Mouse (Mus musculus): ENCODE measurements around the gene Tppp. TPM values are rescaled to one million over a fixed set of nuclear protein-coding genes. Genes with fewer than 3 reads are reported as not detected.
A peak's percentile ranks its signal among the peaks of the same experiment; 100 is the strongest.
"Not testable (repeated sequence)": the region's sequence is repeated elsewhere in the genome, so short reads cannot be mapped to it uniquely, and the experiment has no call there.

The Tppp gene
- polyA plus RNA-seq, 1 experiment from 2014 or later, result 3.2 TPM

DNA sequence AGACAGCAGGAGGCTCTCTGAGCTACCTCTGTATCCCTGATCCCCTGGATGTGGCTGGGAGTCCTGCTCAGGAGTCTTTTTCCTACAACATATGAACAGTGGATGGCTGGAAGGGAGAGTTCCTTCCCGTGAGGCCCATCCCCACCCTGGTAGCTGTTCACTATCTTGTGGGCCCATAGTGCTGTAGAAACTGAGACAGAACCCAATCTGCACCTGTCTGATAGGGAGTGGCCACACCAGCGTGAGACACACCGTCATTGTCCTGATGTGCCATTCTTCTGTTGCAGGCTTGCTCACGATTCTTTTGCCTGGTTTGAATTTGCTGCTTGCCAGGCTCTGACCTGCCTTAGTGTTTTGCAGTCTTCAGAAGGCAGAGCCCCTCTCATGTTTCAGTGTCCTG is 8.2 kb downstream of the Tppp start:
- Histone ChIP-seq H3K4me2 (replicated peaks; ENCODE audit: low read depth) (no peak overlapping the region), H3K9ac (ENCODE audit: low read depth, low read length) (no peak overlapping the region), H3K4me1 (replicated peaks; ENCODE audit: control insufficient read depth, insufficient read depth, low read length) (no peaks in the 10 kb centered on the region; the same call in 1 of the 2 replicates), H3K4me3 (ENCODE audit: low read depth, low read length) (no peak overlapping the region), H3K9me3 (ENCODE audit: control insufficient read depth) (no peaks in the 10 kb centered on the region), H3K27ac (ENCODE audit: low read depth, low read length) (no peak overlapping the region), H3K36me3 (ENCODE audit: control insufficient read depth, insufficient read depth) (no peaks in the 10 kb centered on the region; the same call in 1 of the 2 replicates), H3K27me3 (replicated peaks; ENCODE audit: control insufficient read depth, insufficient read depth, low read length) (no peaks in the 10 kb centered on the region)
- no peak for ATAC-seq
- TF ChIP-seq CTCF (IDR thresholded peaks at IDR 0.05; ENCODE audit: low read depth), result no peak
- 56% methylated on average over 4 of the region's 4 CpGs for WGBS

DNA sequence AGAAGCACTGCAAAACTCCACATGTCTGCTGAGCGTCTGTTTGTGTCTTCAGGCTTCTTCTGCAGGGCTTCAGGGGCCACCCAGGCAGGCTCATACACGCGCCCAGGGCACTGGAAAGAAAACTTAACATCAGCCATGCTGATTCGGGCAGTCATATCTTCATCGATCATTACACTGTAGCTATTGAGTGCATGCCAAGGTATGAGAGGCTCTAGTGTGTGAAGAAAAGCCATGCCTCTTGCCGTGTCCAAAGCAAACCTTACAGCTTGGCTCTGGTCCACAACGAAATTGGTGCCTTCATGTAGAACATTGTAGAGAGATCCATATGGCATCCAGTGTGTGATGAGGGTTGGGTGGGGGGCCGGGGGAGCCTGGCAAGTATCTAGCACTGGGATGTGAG is 9.8 kb downstream of the Tppp start:
- not testable (repeated sequence) for ATAC-seq; H3K4me1 ChIP-seq (replicated peaks; ENCODE audit: control insufficient read depth, insufficient read depth, low read length); H3K4me3 ChIP-seq (ENCODE audit: low read depth, low read length); H3K9me3 ChIP-seq (ENCODE audit: control insufficient read depth); H3K9ac ChIP-seq (ENCODE audit: low read depth, low read length); H3K27ac ChIP-seq (ENCODE audit: low read depth, low read length); H3K27me3 ChIP-seq (replicated peaks; ENCODE audit: control insufficient read depth, insufficient read depth, low read length); H3K4me2 ChIP-seq (replicated peaks; ENCODE audit: low read depth); H3K36me3 ChIP-seq (ENCODE audit: control insufficient read depth, insufficient read depth)
- WGBS, result 82% methylated on average over 8 of the region's 8 CpGs

DNA sequence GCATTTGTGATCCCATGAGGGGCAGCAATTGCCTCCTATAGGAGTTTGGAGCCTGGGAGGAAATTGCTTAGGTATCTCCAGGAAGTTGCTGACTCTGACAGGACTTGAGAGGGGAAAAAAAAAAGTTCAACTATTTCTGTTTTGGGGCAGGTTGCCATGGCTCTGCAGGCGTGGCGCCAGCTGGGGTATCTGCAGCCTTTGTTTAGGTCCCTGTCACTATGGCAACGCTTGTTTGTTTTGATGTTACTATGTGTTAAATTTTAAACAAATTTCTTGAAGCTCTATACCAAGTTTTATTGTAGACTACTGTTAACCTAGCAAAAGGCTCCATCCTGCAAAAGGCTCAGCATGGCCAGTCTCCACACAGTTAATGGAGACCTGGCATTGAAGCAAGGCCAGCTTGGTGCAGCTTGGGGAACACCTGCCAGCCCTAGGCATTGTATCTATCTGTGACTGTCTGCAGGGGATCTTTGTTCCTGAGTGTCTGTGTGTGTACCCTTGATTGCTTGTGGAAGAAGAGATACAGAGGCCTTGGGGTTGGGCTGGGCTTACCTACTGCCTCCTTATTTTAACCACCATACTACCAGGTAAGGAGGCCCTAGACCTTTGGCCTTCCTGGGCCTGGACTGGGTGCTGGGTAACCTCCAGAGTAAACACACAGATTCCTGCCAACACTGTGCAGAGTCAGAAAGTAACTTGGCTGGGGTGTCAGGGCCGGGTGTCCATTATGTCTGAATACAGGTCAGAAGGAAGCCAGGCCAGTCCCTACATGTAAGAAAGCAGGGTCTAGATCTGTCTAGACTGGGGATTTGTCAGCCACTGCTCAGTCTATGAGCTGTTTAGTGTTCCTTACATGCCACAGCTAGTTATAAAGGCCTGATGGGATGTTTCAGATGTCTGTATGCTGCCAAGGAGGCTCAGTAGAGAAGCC is 16.2 kb downstream of the Tppp start:
- TF ChIP-seq CTCF (IDR thresholded peaks at IDR 0.05; ENCODE audit: low read depth), result no peak
- Histone ChIP-seq H3K4me2 (replicated peaks; ENCODE audit: low read depth) (no peak overlapping the region; the same call in 1 of the 2 replicates), H3K9ac (ENCODE audit: low read depth, low read length) (0 out of 2 replicates have a peak overlapping the region, but pooled peaks have one; percentile 27), H3K4me1 (replicated peaks; ENCODE audit: control insufficient read depth, insufficient read depth, low read length) (peaks cover 16% of the 10 kb centered on the region), H3K36me3 (ENCODE audit: control insufficient read depth, insufficient read depth) (no peaks in the 10 kb centered on the region; the same call in 1 of the 2 replicates), H3K9me3 (ENCODE audit: control insufficient read depth) (no peaks in the 10 kb centered on the region), H3K27ac (ENCODE audit: low read depth, low read length) (peak overlapping the region; percentile 75), H3K4me3 (ENCODE audit: low read depth, low read length) (no peak overlapping the region), H3K27me3 (replicated peaks; ENCODE audit: control insufficient read depth, insufficient read depth, low read length) (no peaks in the 10 kb centered on the region)
- WGBS, result 41% methylated on average over 4 of the region's 4 CpGs
- ATAC-seq, result peak; percentile 43

DNA sequence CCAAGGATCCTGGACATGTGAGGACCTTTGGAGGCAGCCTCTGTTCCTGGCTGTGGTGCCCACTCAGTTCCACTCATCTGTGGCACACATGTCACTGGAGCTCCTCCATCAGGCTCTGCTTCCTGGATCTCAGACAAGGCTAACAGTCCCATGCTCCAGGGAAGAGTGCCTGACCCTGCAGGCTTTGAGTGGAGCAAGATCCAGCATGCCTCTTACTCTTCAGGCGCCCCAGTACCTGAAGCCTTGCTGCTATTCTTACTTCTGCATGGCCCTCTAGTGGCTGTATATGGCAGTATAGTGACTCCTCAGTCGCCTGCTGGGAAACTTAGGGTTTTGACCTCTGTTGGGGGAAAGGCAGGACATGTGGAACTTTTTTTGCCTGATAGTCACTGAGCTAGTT is 17.0 kb downstream of the Tppp start:
- H3K4me3 ChIP-seq (ENCODE audit: low read depth, low read length), result no peak overlapping the region
- peak; percentile 91 for TF ChIP-seq CTCF (IDR thresholded peaks at IDR 0.05; ENCODE audit: low read depth)
- peaks cover 16% of the 10 kb centered on the region for H3K4me1 ChIP-seq (replicated peaks; ENCODE audit: control insufficient read depth, insufficient read depth, low read length)
- H3K4me2 ChIP-seq (replicated peaks; ENCODE audit: low read depth), result no peak overlapping the region
- H3K36me3 ChIP-seq (ENCODE audit: control insufficient read depth, insufficient read depth), result peaks cover 7% of the 10 kb centered on the region; the same call in 1 of the 2 replicates
- ATAC-seq, result peak; percentile 55; the same call in 1 of the 2 replicates
- H3K9me3 ChIP-seq (ENCODE audit: control insufficient read depth), result no peaks in the 10 kb centered on the region
- H3K9ac ChIP-seq (ENCODE audit: low read depth, low read length), result peak overlapping the region; percentile 27; the same call in 1 of the 2 replicates
- H3K27ac ChIP-seq (ENCODE audit: low read depth, low read length), result peak overlapping the region; percentile 6; the same call in 1 of the 2 replicates
- H3K27me3 ChIP-seq (replicated peaks; ENCODE audit: control insufficient read depth, insufficient read depth, low read length), result no peaks in the 10 kb centered on the region
- WGBS, result 29% methylated on average over 2 of the region's 2 CpGs

DNA sequence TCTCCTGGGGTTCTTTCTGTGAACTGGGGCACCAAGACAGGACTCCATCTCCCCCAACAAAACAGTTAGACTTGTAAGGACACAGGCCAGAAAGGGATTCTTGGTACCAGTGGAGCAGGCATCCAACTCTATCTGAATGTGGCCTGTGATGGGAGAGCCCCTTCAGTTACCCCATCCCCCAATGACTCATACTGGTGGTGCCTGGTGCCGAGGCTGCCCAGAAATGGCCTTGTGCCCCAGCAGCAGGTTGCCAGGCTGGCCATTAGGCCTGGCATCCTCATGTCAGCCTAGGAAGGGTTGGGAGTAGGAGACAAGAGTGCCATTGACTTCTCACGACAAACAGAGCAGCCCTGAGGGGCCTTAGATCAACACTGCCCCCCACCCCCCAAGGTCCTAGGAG is 18.9 kb downstream of the Tppp start:
- no peak for TF ChIP-seq CTCF (IDR thresholded peaks at IDR 0.05; ENCODE audit: low read depth)
- WGBS, result 41% methylated on average over 2 of the region's 2 CpGs

DNA sequence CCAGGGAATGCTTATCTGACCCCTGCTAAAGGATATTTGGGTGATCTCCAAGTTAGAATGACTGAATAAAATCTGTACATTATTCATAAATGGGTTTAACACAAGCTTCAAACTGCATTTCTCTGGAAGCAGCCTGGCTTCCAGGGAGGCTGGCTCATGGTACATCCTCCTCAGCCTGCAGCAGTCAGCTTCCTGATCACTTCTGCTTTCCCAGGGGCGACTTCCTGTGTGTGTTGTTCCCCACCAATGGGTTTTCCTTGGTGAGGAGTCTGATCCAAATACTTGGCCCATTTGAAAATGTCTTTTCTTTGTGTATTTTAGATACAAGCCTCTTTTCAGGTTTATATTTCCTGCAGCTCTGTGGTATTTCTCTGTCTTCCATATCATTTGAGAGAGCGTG is 19.8 kb downstream of the Tppp start:
- no peak for ATAC-seq
- no peak overlapping the region for H3K4me3 ChIP-seq (ENCODE audit: low read depth, low read length)
- H3K27me3 ChIP-seq (replicated peaks; ENCODE audit: control insufficient read depth, insufficient read depth, low read length), result no peaks in the 10 kb centered on the region
- H3K9me3 ChIP-seq (ENCODE audit: control insufficient read depth), result no peaks in the 10 kb centered on the region
- 76% methylated on average over 2 of the region's 2 CpGs for WGBS
- H3K27ac ChIP-seq (ENCODE audit: low read depth, low read length), result no peak overlapping the region
- no peak for TF ChIP-seq CTCF (IDR thresholded peaks at IDR 0.05; ENCODE audit: low read depth)
- H3K36me3 ChIP-seq (ENCODE audit: control insufficient read depth, insufficient read depth), result peaks cover 29% of the 10 kb centered on the region; the same call in 1 of the 2 replicates
- no peak overlapping the region for H3K9ac ChIP-seq (ENCODE audit: low read depth, low read length)
- peaks cover 16% of the 10 kb centered on the region for H3K4me1 ChIP-seq (replicated peaks; ENCODE audit: control insufficient read depth, insufficient read depth, low read length)
- no peak overlapping the region for H3K4me2 ChIP-seq (replicated peaks; ENCODE audit: low read depth)

More for the DNA sequence above, 18.9 kb downstream of the Tppp start:
- no peak for ATAC-seq
- H3K4me3 ChIP-seq (ENCODE audit: low read depth, low read length), result no peak overlapping the region
- H3K27me3 ChIP-seq (replicated peaks; ENCODE audit: control insufficient read depth, insufficient read depth, low read length), result no peaks in the 10 kb centered on the region
- H3K27ac ChIP-seq (ENCODE audit: low read depth, low read length), result no peak overlapping the region
- H3K9me3 ChIP-seq (ENCODE audit: control insufficient read depth), result no peaks in the 10 kb centered on the region
- no peak overlapping the region for H3K4me2 ChIP-seq (replicated peaks; ENCODE audit: low read depth)
- H3K4me1 ChIP-seq (replicated peaks; ENCODE audit: control insufficient read depth, insufficient read depth, low read length), result peaks cover 16% of the 10 kb centered on the region
- H3K36me3 ChIP-seq (ENCODE audit: control insufficient read depth, insufficient read depth), result peaks cover 22% of the 10 kb centered on the region; the same call in 1 of the 2 replicates
- no peak overlapping the region for H3K9ac ChIP-seq (ENCODE audit: low read depth, low read length)
